Mouse (Mus musculus): Measurements from ENCODE around the gene Astl. TPM values are rescaled to one million over a fixed set of nuclear protein-coding genes. Genes with fewer than 3 reads are reported as not detected.

Gene Astl
- total and polyA plus RNA-seq, 2 experiments, result not detected

DNA sequence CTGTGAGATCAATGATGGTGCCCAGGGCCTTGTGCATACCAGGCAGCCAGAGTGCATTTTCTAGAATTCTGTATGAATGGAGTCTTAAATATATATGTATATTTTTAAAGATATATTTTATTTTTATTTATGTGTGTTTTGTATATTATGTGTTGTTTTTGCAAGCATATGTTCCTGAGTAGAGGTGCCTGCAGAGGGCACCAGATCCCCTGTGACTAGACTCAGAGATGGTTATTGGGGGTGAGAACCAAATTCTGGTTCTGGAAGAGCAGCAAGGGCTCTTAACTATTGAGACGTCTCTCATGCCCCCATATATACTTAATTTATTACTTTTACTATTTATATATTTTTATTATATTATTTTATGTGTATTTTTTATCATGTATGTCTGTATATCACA lies 27.2 kb upstream of the Astl start:
- H3K36me3 ChIP-seq (ENCODE audit: control insufficient read depth, insufficient read depth, low read length), result no peaks in the 10 kb centered on the region
- no peaks in the 10 kb centered on the region for H3K79me2 ChIP-seq (ENCODE audit: control insufficient read depth, insufficient read depth, low read length)
- TF ChIP-seq CTCF (IDR thresholded peaks at IDR 0.05; ENCODE audit: low read depth, low read length) (no peak), POLR2A (IDR thresholded peaks at IDR 0.05; ENCODE audit: extremely low read depth, insufficient read depth, low read length) (no peak)
- H3K4me3 ChIP-seq (ENCODE audit: insufficient read depth, low read depth, low read length), result no peak overlapping the region
- DNase-seq (ENCODE audit: extremely low read depth, low read depth, low spot score), result no peak
- no peak overlapping the region for H3K9ac ChIP-seq (ENCODE audit: low read depth, low read length)
- peaks cover 2% of the 10 kb centered on the region; the same call in 1 of the 2 replicates for H3K4me1 ChIP-seq (ENCODE audit: control insufficient read depth, insufficient read depth, low read length)
- no peak overlapping the region for H3K27ac ChIP-seq (replicated peaks; ENCODE audit: insufficient read depth, low read depth, low read length)
- 89% methylated on average over 1 of the region's 1 CpGs for WGBS
- no peaks in the 10 kb centered on the region for H3K27me3 ChIP-seq (ENCODE audit: control insufficient read depth, insufficient read depth, low read length)

DNA sequence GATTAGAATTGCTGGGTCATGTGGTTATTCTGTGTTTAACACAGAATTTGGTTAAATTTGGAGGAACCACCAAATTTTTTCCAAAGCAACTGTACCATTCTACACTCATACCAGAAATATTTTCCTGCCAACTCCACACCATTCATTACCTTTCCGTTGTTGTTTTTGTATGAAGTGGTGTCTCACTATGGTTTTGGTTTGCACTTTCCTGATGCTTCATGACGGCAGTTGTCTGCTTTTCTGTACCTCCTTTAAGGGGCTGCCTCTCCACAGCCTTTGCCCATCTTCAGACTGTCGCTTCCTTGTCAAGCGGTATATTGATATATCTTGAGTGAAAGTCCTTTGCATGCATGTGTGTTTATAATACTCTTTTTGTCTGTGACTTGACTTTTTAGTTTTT lies 25.6 kb upstream of the Astl start:
- peaks cover 2% of the 10 kb centered on the region; the same call in 1 of the 2 replicates for H3K4me1 ChIP-seq (ENCODE audit: control insufficient read depth, insufficient read depth, low read length)
- no peak for DNase-seq (ENCODE audit: extremely low read depth, low read depth, low spot score)
- H3K9ac ChIP-seq (ENCODE audit: low read depth, low read length), result no peak overlapping the region
- H3K36me3 ChIP-seq (ENCODE audit: control insufficient read depth, insufficient read depth, low read length), result no peaks in the 10 kb centered on the region
- no peak overlapping the region for H3K27ac ChIP-seq (replicated peaks; ENCODE audit: insufficient read depth, low read depth, low read length)
- TF ChIP-seq POLR2A (IDR thresholded peaks at IDR 0.05; ENCODE audit: extremely low read depth, insufficient read depth, low read length), result no peak
- no peak for TF ChIP-seq CTCF (IDR thresholded peaks at IDR 0.05; ENCODE audit: low read depth, low read length)
- 95% methylated on average over 4 of the region's 4 CpGs for WGBS
- H3K79me2 ChIP-seq (ENCODE audit: control insufficient read depth, insufficient read depth, low read length), result no peaks in the 10 kb centered on the region
- no peak overlapping the region for H3K4me3 ChIP-seq (ENCODE audit: insufficient read depth, low read depth, low read length)
- no peaks in the 10 kb centered on the region for H3K27me3 ChIP-seq (ENCODE audit: control insufficient read depth, insufficient read depth, low read length)

DNA sequence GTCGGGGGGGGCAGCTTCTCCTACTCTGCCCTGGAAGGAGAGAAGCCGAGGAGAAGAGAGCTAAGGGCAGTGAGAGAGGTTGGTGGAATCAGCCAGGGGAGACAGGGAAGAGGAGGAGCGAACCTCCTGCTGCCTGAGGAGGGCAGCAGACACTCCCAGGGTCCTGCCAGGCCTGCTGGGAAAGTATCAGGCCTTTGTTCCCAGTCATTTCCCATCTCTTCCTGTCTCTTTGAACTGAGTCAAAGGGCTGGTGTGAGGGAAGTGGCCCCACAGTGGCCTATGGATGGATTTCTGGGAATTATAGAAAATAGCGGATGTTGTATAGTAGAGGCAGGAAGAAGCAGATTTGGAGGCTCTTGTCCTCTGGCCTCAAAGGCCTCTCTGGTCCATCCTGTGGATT lies 24.6 kb upstream of the Astl start:
- Histone ChIP-seq H3K27ac (replicated peaks; ENCODE audit: insufficient read depth, low read depth, low read length) (no peak overlapping the region), H3K4me1 (ENCODE audit: control insufficient read depth, insufficient read depth, low read length) (peaks cover 2% of the 10 kb centered on the region; the same call in 1 of the 2 replicates), H3K27me3 (ENCODE audit: control insufficient read depth, insufficient read depth, low read length) (no peaks in the 10 kb centered on the region), H3K9ac (ENCODE audit: low read depth, low read length) (no peak overlapping the region), H3K36me3 (ENCODE audit: control insufficient read depth, insufficient read depth, low read length) (no peaks in the 10 kb centered on the region), H3K4me3 (ENCODE audit: insufficient read depth, low read depth, low read length) (no peak overlapping the region), H3K79me2 (ENCODE audit: control insufficient read depth, insufficient read depth, low read length) (no peaks in the 10 kb centered on the region)
- DNase-seq (ENCODE audit: extremely low read depth, low read depth, low spot score), result no peak
- TF ChIP-seq POLR2A (IDR thresholded peaks at IDR 0.05; ENCODE audit: extremely low read depth, insufficient read depth, low read length) (no peak), CTCF (IDR thresholded peaks at IDR 0.05; ENCODE audit: low read depth, low read length) (peak; percentile 37)
- 75% methylated on average over 4 of the region's 4 CpGs for WGBS

DNA sequence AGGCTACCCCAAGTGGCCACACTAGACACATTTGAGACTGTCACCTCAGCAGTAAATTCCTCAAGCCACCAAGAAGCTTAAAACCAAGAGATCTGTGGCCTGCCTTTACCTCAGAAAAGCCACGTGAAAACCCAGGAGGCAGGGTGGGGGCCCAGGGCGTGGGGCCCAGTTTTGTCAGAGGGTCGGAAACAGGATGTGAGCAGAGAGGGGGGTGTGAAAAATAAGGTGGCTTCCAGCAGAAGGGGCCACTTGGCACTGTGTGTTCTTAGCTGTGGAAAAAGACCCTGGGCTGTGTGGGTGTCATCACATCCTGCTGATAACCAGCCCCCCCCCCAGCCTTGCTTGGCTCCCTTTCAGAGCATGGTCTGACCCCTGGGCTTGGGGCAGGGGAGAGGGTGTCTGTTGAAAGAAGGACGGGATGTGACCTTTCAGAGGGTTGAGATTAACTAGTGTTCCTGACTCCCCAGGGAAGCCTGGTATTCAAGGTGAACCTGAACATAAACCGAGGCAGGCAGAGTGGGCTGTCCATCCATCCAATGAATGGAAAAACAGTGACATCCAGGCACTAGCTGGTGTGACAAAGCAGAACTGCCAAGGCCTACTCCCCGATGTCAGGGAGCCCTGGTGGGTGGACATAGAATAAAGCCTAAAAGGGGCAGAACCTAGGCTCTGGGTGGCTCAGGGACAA lies 23.8 kb upstream of the Astl start:
- Histone ChIP-seq H3K9ac (ENCODE audit: low read depth, low read length) (no peak overlapping the region), H3K36me3 (ENCODE audit: control insufficient read depth, insufficient read depth, low read length) (no peaks in the 10 kb centered on the region), H3K27ac (replicated peaks; ENCODE audit: insufficient read depth, low read depth, low read length) (no peak overlapping the region), H3K4me3 (ENCODE audit: insufficient read depth, low read depth, low read length) (no peak overlapping the region), H3K4me1 (ENCODE audit: control insufficient read depth, insufficient read depth, low read length) (peaks cover 2% of the 10 kb centered on the region; the same call in 1 of the 2 replicates), H3K79me2 (ENCODE audit: control insufficient read depth, insufficient read depth, low read length) (no peaks in the 10 kb centered on the region), H3K27me3 (ENCODE audit: control insufficient read depth, insufficient read depth, low read length) (no peaks in the 10 kb centered on the region)
- TF ChIP-seq CTCF (IDR thresholded peaks at IDR 0.05; ENCODE audit: low read depth, low read length) (no peak), POLR2A (IDR thresholded peaks at IDR 0.05; ENCODE audit: extremely low read depth, insufficient read depth, low read length) (no peak)
- DNase-seq (ENCODE audit: extremely low read depth, low read depth, low spot score), result no peak
- WGBS, result 70% methylated on average over 6 of the region's 6 CpGs

DNA sequence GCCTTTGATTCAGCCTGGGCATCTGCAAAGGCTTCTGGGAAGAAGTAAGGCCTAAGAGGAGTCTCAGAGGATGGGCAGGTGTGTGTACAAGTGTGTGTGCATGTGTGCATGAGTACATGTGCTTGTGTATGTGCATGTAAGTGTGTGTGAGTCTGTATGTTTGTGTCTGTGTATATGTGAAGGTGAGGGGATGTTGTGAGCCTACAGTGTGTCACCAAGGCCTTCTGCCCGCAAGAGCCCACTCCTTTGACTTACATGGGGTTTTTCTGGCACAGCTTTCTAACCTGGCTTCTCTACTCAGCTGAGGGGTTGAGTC lies 23.3 kb upstream of the Astl start:
- TF ChIP-seq POLR2A (IDR thresholded peaks at IDR 0.05; ENCODE audit: extremely low read depth, insufficient read depth, low read length) (no peak), CTCF (IDR thresholded peaks at IDR 0.05; ENCODE audit: low read depth, low read length) (no peak)
- no peak for DNase-seq (ENCODE audit: extremely low read depth, low read depth, low spot score)
- Histone ChIP-seq H3K27me3 (ENCODE audit: control insufficient read depth, insufficient read depth, low read length) (no peaks in the 10 kb centered on the region), H3K27ac (replicated peaks; ENCODE audit: insufficient read depth, low read depth, low read length) (no peak overlapping the region), H3K4me3 (ENCODE audit: insufficient read depth, low read depth, low read length) (no peak overlapping the region), H3K79me2 (ENCODE audit: control insufficient read depth, insufficient read depth, low read length) (no peaks in the 10 kb centered on the region), H3K36me3 (ENCODE audit: control insufficient read depth, insufficient read depth, low read length) (no peaks in the 10 kb centered on the region), H3K4me1 (ENCODE audit: control insufficient read depth, insufficient read depth, low read length) (peaks cover 2% of the 10 kb centered on the region; the same call in 1 of the 2 replicates), H3K9ac (ENCODE audit: low read depth, low read length) (no peak overlapping the region)
- 100% methylated on average over 1 of the region's 1 CpGs for WGBS

DNA sequence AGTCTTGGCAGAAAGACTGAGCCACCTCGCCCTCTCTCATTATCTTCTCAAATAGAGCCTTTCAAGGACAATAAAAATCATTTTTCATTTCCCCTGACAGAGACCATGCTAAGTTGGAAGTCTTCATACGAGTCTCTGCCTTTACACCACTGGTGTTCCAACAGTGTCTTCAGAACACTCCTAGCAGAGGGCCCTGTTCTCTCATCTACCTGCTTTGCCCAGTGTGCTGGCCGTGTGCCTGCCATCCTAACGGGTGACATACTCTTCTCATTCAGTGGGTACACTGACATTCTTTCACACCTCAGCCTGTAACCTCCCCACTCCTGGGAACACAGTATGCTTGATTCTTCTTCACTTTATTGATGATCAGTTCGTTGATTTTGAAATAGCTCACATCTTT lies 22.0 kb upstream of the Astl start:
- 86% methylated on average over 5 of the region's 5 CpGs for WGBS

More for the DNA sequence above, 22.0 kb upstream of the Astl start:
- Histone ChIP-seq H3K4me3 (ENCODE audit: insufficient read depth, low read depth, low read length) (no peak overlapping the region), H3K36me3 (ENCODE audit: control insufficient read depth, insufficient read depth, low read length) (no peaks in the 10 kb centered on the region), H3K27me3 (ENCODE audit: control insufficient read depth, insufficient read depth, low read length) (no peaks in the 10 kb centered on the region), H3K4me1 (ENCODE audit: control insufficient read depth, insufficient read depth, low read length) (peaks cover 2% of the 10 kb centered on the region; the same call in 1 of the 2 replicates), H3K9ac (ENCODE audit: low read depth, low read length) (no peak overlapping the region), H3K27ac (replicated peaks; ENCODE audit: insufficient read depth, low read depth, low read length) (no peak overlapping the region), H3K79me2 (ENCODE audit: control insufficient read depth, insufficient read depth, low read length) (no peaks in the 10 kb centered on the region)
- TF ChIP-seq POLR2A (IDR thresholded peaks at IDR 0.05; ENCODE audit: extremely low read depth, insufficient read depth, low read length) (no peak), CTCF (IDR thresholded peaks at IDR 0.05; ENCODE audit: low read depth, low read length) (no peak)
- DNase-seq (ENCODE audit: extremely low read depth, low read depth, low spot score), result no peak

Measured in liver, adult 2 months (tissue).